Mouse (Mus musculus) cerebral cortex, adult 2 months (tissue): ENCODE data around the gene 9930111J21Rik1.

ENCODE experiments used
- whole genome bisulfite sequencing: fragments of 180-500 bp; shearing (Covaris S2); methylation state at CpG from one replicate; pipeline ENCODE4 v1.1.7; 2018; 5-methylcytosine and 5-hydroxymethylcytosine counted together

9930111J21Rik1 gene

GRCm38 (mm10) chr11:48979251-48979650 lies at the start of gene 9930111J21Rik1:
Gene 9930111J21Rik1 (minus strand): TSS chr11:48979398.
- no CpG with 5 or more reads among the region's 3 CpGs for WGBS

GRCm38 (mm10) chr11:49006785-49007184 lies 27.6 kb upstream of the 9930111J21Rik1 start:
- WGBS: 47% methylated on average over 1 of the region's 1 CpGs

GRCm38 (mm10) chr11:49006317-49006716 lies 27.1 kb upstream of the 9930111J21Rik1 start:
- 72% methylated on average over 2 of the region's 2 CpGs for whole genome bisulfite sequencing

GRCm38 (mm10) chr11:49000411-49000810 lies 21.2 kb upstream of the 9930111J21Rik1 start:
- 87% methylated on average over 1 of the region's 1 CpGs for WGBS

- WGBS: 56% methylated on average over 2 of the region's 2 CpGs
Observed at GRCm38 (mm10) chr11:48994018-48994417, 14.8 kb upstream of the 9930111J21Rik1 start, which contains the start of gene Tgtp1. Gene Tgtp1 (minus strand): TSS chr11:48994172.

GRCm38 (mm10) chr11:48993296-48993695 lies 14.1 kb upstream of the 9930111J21Rik1 start:
- WGBS: 91% methylated on average over 10 of the region's 10 CpGs

GRCm38 (mm10) chr11:48991740-48992520 lies 12.7 kb upstream of the 9930111J21Rik1 start, which contains the start of gene Gm12185:
Gene Gm12185 (minus strand): TSS chr11:48992226.
- 71% methylated on average over 4 of the region's 4 CpGs for WGBS

GRCm38 (mm10) chr11:48989981-48990380 lies 10.8 kb upstream of the 9930111J21Rik1 start:
- WGBS: 87% methylated on average over 2 of the region's 2 CpGs

- 81% methylated on average over 2 of the region's 3 CpGs for WGBS
Observed at GRCm38 (mm10) chr11:48988219-48988618, 9.0 kb upstream of the 9930111J21Rik1 start.

- WGBS: no CpG with 5 or more reads among the region's 3 CpGs
Observed at GRCm38 (mm10) chr11:48982848-48983247, 3.6 kb upstream of the 9930111J21Rik1 start.

- WGBS: no CpG with 5 or more reads among the region's 5 CpGs
Observed at GRCm38 (mm10) chr11:48980052-48980451, 854 bp upstream of the 9930111J21Rik1 start.

- no CpG with 5 or more reads among the region's 1 CpGs for WGBS
Observed at GRCm38 (mm10) chr11:48978240-48978939, 808 bp downstream of the 9930111J21Rik1 start, which contains the start of gene Olfr56. Gene Olfr56 (plus strand): TSS chr11:48978889.

- no CpG with 5 or more reads among the region's 1 CpGs for WGBS
Observed at GRCm38 (mm10) chr11:48974686-48975085, 4.5 kb downstream of the 9930111J21Rik1 start.

GRCm38 (mm10) chr11:48946090-48946489 lies 33.1 kb downstream of the 9930111J21Rik1 start, which contains the start of gene Psme2b:
Gene Psme2b (minus strand): TSS chr11:48946190.
- WGBS: 97% methylated on average over 6 of the region's 6 CpGs

- 100% methylated on average over 1 of the region's 3 CpGs for WGBS
Observed at GRCm38 (mm10) chr11:48935291-48935690, 43.9 kb downstream of the 9930111J21Rik1 start.

GRCm38 (mm10) chr11:48933923-48934322 lies 45.3 kb downstream of the 9930111J21Rik1 start:
- WGBS: 71% methylated on average over 1 of the region's 1 CpGs

- 66% methylated on average over 1 of the region's 1 CpGs for WGBS
Observed at GRCm38 (mm10) chr11:48933422-48933821, 45.8 kb downstream of the 9930111J21Rik1 start.

GRCm38 (mm10) chr11:48928068-48928467 lies 51.1 kb downstream of the 9930111J21Rik1 start:
- WGBS: 91% methylated on average over 1 of the region's 1 CpGs

- 78% methylated on average over 5 of the region's 5 CpGs for WGBS
Observed at GRCm38 (mm10) chr11:48923818-48924217, 55.4 kb downstream of the 9930111J21Rik1 start.

- 82% methylated on average over 3 of the region's 3 CpGs for WGBS
Observed at GRCm38 (mm10) chr11:48918380-48918779, 60.8 kb downstream of the 9930111J21Rik1 start.

GRCm38 (mm10) chr11:48913611-48914010 lies 65.6 kb downstream of the 9930111J21Rik1 start:
- 100% methylated on average over 1 of the region's 1 CpGs for WGBS

GRCm38 (mm10) chr11:48908459-48908858 lies 70.7 kb downstream of the 9930111J21Rik1 start:
- WGBS: 80% methylated on average over 1 of the region's 1 CpGs
